Mouse (Mus musculus): Measurements from ENCODE around the gene Tnfsf4.

Tnfsf4 gene

GRCm38 (mm10) chr1:161463388-161464085, 68.3 kb downstream of the Tnfsf4 start:
- DNase-seq = no peak
